13 mouse cellular contexts compared by ENCODE assay signal in the genomic region with DNA sequence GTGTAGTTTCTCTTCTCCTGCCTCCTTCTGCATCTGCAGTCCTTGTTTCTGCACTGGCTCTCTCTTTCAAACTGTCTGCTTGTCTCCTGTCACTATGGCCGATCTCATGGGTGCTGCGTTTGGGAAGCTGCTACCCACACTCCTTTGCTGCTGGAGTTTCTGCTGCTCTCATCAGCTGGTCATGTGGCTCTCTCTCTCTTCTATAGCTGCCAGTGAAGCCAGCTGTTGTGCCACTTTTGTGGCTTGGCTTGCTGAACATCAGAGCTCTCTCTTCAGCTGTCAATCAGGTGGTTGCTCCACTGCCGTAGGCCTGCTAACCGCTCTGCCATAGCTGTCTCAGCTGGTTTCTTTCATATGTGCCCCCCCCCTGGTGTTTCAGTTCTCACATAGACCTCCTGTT. TPM values are rescaled to one million over a fixed set of nuclear protein-coding genes. Genes with fewer than 3 reads are reported as not detected.
DNase-seq lines count a peak whose midpoint lies in the region; ATAC-seq lines count a peak whose summit lies in the region.
"Had no signal": no experiment of that assay in that cellular context is flagged by ENCODE, and none has a peak within 500 bp of the region (broad histone marks: within the 10 kb centered on the region; RNA-seq: fewer than 3 reads in every experiment).

No protein-coding gene starts in this region.

- DNase-seq in frontal cortex, postnatal 10 days (ENCODE audit: low spot score in 2 of 2), result no peak
- DNase-seq in T-cell, adult 2 months (ENCODE audit: low spot score), result peak; percentile 75
- peak; percentile 30 for DNase-seq in liver
- DNase-seq in natural killer cell, adult 2 months (ENCODE audit: low spot score in 2 of 2), result peak; percentile 17 to 25
- no peak for DNase-seq in embryo, embryonic 10.5 days (ENCODE audit: low spot score)
- no peak for DNase-seq in cerebellum, postnatal 36 days
- no peak for DNase-seq in adrenal gland, adult 8-10 months
- DNase-seq: cerebellum, adult 11-12 months; heart, postnatal 36 days; left cerebral cortex, postnatal 4 days; lung, postnatal 14 days had no signal

- ATAC-seq in frontal cortex, adult (ENCODE audit: low TSS enrichment), result peak; percentile 48

RNA-seq across cellular contexts. Expression of a gene that starts 17.0 kb away (rescaled TPM):
- total RNA-seq in adrenal gland, adult 8-10 months (2022), result under 1 TPM in 2 of 4 experiments, not detected in 2; 0.14 to 0.25 TPM
- total RNA-seq: adrenal gland, adult 18-20 months; heart, postnatal 36 days had no signal

Comparison
In these comparisons a context has a peak if more than half of its experiments do, and no peak if none do; other contexts are left out.
1. DNase-seq: peak in T-cell, adult 2 months (single experiment), liver (single experiment) and natural killer cell, adult 2 months (2 of 2); none in frontal cortex, postnatal 10 days (0 of 2), embryo, embryonic 10.5 days (single experiment), cerebellum, postnatal 36 days (0 of 2) and adrenal gland, adult 8-10 months (single experiment).